Mouse (Mus musculus) embryonic fibroblast, embryonic 13.5 days (primary cell): ENCODE data around the gene Gli3. TPM values are rescaled to one million over a fixed set of nuclear protein-coding genes. Genes with fewer than 3 reads are reported as not detected.

Experiments used
- H3K27ac ChIP-seq: 2 replicates; pipeline ENCODE4 v1.5.1; 2012; ENCODE audit warnings: low read length, control low read depth, inconsistent platforms; ENCODE audit not compliant: insufficient read depth
- H3K4me1 ChIP-seq: 2 replicates; pipeline ENCODE4 v1.6.1; 2011; ENCODE audit warnings: low read length; ENCODE audit not compliant: control insufficient read depth, insufficient read depth
- H3K4me3 ChIP-seq: 2 replicates; pipeline ENCODE4 v1.5.1; 2011; ENCODE audit warnings: mild to moderate bottlenecking, control low read depth, low read length; ENCODE audit not compliant: insufficient read depth
- CTCF ChIP-seq: IDR thresholded peaks from 2 replicates; pipeline ENCODE4 v1.5.1; 2011; ENCODE audit warnings: mild to moderate bottlenecking, control low read depth, low read length, moderate library complexity, borderline replicate concordance; ENCODE audit not compliant: insufficient read depth
- POLR2A ChIP-seq: IDR thresholded peaks from 2 replicates; pipeline ENCODE4 v1.6.1; 2011; ENCODE audit warnings: low read depth, mild to moderate bottlenecking, control low read depth, low read length, moderate library complexity
- polyA plus RNA-seq: library from polyadenylated mRNA; stranded (reverse); fragments of >200 nt; gene quantifications from 2 replicates; pipeline ENCODE4 v1.2.4, GENCODE M21; 2011; ENCODE audit warnings: low read depth; ENCODE audit not compliant: missing spikeins, insufficient read length

The Gli3 gene
- polyA plus RNA-seq, 1 experiment = 64.3 TPM

GRCm38 (mm10) chr13:15602677-15603221, 139.7 kb downstream of the Gli3 start:
- TF ChIP-seq POLR2A (no peak), CTCF (no peak)

GRCm38 (mm10) chr13:15604074-15604473, 141.0 kb downstream of the Gli3 start:
- TF ChIP-seq CTCF (no peak), POLR2A (no peak)
- H3K4me3 ChIP-seq = no peak overlapping the region
- peaks cover 7% of the 10 kb centered on the region for H3K4me1 ChIP-seq
- H3K27ac ChIP-seq = no peak overlapping the region; the same call in 1 of the 2 replicates

More at GRCm38 (mm10) chr13:15602677-15603221, 139.7 kb downstream of the Gli3 start:
- Histone ChIP-seq H3K27ac (no peak overlapping the region), H3K4me1 (peaks cover 7% of the 10 kb centered on the region), H3K4me3 (no peak overlapping the region)

GRCm38 (mm10) chr13:15617423-15617822, 154.4 kb downstream of the Gli3 start:
- Histone ChIP-seq H3K4me3 (no peak overlapping the region), H3K27ac (peak overlapping the region; percentile 74), H3K4me1 (peaks cover 9% of the 10 kb centered on the region)
- TF ChIP-seq CTCF = no peak
- TF ChIP-seq POLR2A = no peak

GRCm38 (mm10) chr13:15618051-15618692, 155.1 kb downstream of the Gli3 start:
- H3K27ac ChIP-seq = peak overlapping the region; percentile 9; the same call in 1 of the 2 replicates
- TF ChIP-seq CTCF (no peak), POLR2A (no peak)
- peaks cover 10% of the 10 kb centered on the region for H3K4me1 ChIP-seq
- H3K4me3 ChIP-seq = no peak overlapping the region

- no peak for TF ChIP-seq CTCF
- no peak for TF ChIP-seq POLR2A
- Histone ChIP-seq H3K27ac (no peak overlapping the region), H3K4me1 (peaks cover 23% of the 10 kb centered on the region)
Observed at GRCm38 (mm10) chr13:15621009-15621408, 158.0 kb downstream of the Gli3 start.

GRCm38 (mm10) chr13:15624490-15625353, 161.7 kb downstream of the Gli3 start:
- Histone ChIP-seq H3K4me3 (no peak overlapping the region), H3K4me1 (peaks cover 16% of the 10 kb centered on the region), H3K27ac (peak overlapping the region; percentile 89)
- TF ChIP-seq POLR2A (peak; percentile 3; the same call in 1 of the 2 replicates), CTCF (no peak)

More at GRCm38 (mm10) chr13:15621009-15621408, 158.0 kb downstream of the Gli3 start:
- H3K4me3 ChIP-seq = no peak overlapping the region

GRCm38 (mm10) chr13:15641548-15641947, 178.5 kb downstream of the Gli3 start:
- no peak overlapping the region for H3K4me3 ChIP-seq
- no peak overlapping the region for H3K27ac ChIP-seq
- TF ChIP-seq CTCF = no peak
- TF ChIP-seq POLR2A = no peak

GRCm38 (mm10) chr13:15660502-15660901, 197.5 kb downstream of the Gli3 start:
- TF ChIP-seq POLR2A (no peak), CTCF (no peak)
- H3K4me1 ChIP-seq = peaks cover 26% of the 10 kb centered on the region

More at GRCm38 (mm10) chr13:15641548-15641947, 178.5 kb downstream of the Gli3 start:
- no peaks in the 10 kb centered on the region for H3K4me1 ChIP-seq

GRCm38 (mm10) chr13:15662375-15662774, 199.3 kb downstream of the Gli3 start:
- no peak for TF ChIP-seq CTCF
- no peak for TF ChIP-seq POLR2A
- Histone ChIP-seq H3K27ac (no peak overlapping the region), H3K4me3 (no peak overlapping the region), H3K4me1 (peaks cover 33% of the 10 kb centered on the region)

More at GRCm38 (mm10) chr13:15660502-15660901, 197.5 kb downstream of the Gli3 start:
- Histone ChIP-seq H3K4me3 (no peak overlapping the region), H3K27ac (peak overlapping the region; percentile 69; the same call in 1 of the 2 replicates)
